Mouse (Mus musculus) adrenal gland, postnatal 36 days (tissue): ENCODE data around the gene Wbp2nl. TPM values are rescaled to one million over a fixed set of nuclear protein-coding genes. Genes with fewer than 3 reads are reported as not detected.

Source experiments
- DNase-seq, 2 experiments: peaks; one replicate each; pipeline ENCODE4 v3.0.0; 2021; ENCODE audit warnings: mixed read lengths in 1 of 2
- total RNA-seq, 2 experiments: library from RNA; stranded (reverse); gene quantifications; 2 replicates each; pipeline ENCODE4 v1.2.3; 2021

The Wbp2nl gene
- total RNA-seq, 2 experiments from 2014 or later, result not detected

GRCm38 (mm10) chr15:82319613-82320012 is 20.9 kb downstream of the Wbp2nl start:
- no peak for DNase-seq

GRCm38 (mm10) chr15:82322195-82322594 is 23.4 kb downstream of the Wbp2nl start:
- DNase-seq, result no peak

- no peak for DNase-seq
These were observed 26.6 kb downstream of the Wbp2nl start for GRCm38 (mm10) chr15:82325382-82325781.

- no peak for DNase-seq
These were observed 36.4 kb downstream of the Wbp2nl start for GRCm38 (mm10) chr15:82335194-82335593.

- DNase-seq, result no peak
These were observed 37.9 kb downstream of the Wbp2nl start for GRCm38 (mm10) chr15:82336629-82337028.

GRCm38 (mm10) chr15:82337875-82338274 is 39.1 kb downstream of the Wbp2nl start:
- DNase-seq, result no peak

GRCm38 (mm10) chr15:82338593-82339112 is 39.9 kb downstream of the Wbp2nl start, which contains the start of the genes Naga, Pheta2 and Smdt1:
TSS of gene Naga (minus strand) at chr15:82338925.
TSS of gene Pheta2 (plus strand) at chr15:82338942.
TSS of gene Smdt1 (plus strand) at chr15:82338959.
- DNase-seq, result peak; percentile 97 to 98

GRCm38 (mm10) chr15:82339150-82339549 is 40.4 kb downstream of the Wbp2nl start:
- no peak for DNase-seq

- no peak for DNase-seq
These were observed 41.0 kb downstream of the Wbp2nl start for GRCm38 (mm10) chr15:82339634-82340254.

GRCm38 (mm10) chr15:82340414-82341035 is 41.8 kb downstream of the Wbp2nl start:
- DNase-seq, result no peak

- DNase-seq, result peak; percentile 65 to 80
These were observed 42.3 kb downstream of the Wbp2nl start for GRCm38 (mm10) chr15:82341036-82341501.

GRCm38 (mm10) chr15:82341675-82342542 is 43.2 kb downstream of the Wbp2nl start:
- DNase-seq, result no peak

GRCm38 (mm10) chr15:82342543-82342935 is 43.8 kb downstream of the Wbp2nl start:
- no peak for DNase-seq

GRCm38 (mm10) chr15:82343368-82344287 is 44.9 kb downstream of the Wbp2nl start:
- no peak for DNase-seq

- DNase-seq, result no peak
These were observed 46.2 kb downstream of the Wbp2nl start for GRCm38 (mm10) chr15:82344971-82345370.

- DNase-seq, result peak; percentile 98
These were observed 47.2 kb downstream of the Wbp2nl start for GRCm38 (mm10) chr15:82345820-82346470.

GRCm38 (mm10) chr15:82346580-82347302 is 48.0 kb downstream of the Wbp2nl start:
- no peak for DNase-seq

- no peak for DNase-seq
These were observed 48.5 kb downstream of the Wbp2nl start for GRCm38 (mm10) chr15:82347303-82347676.

GRCm38 (mm10) chr15:82347852-82348251 is 49.1 kb downstream of the Wbp2nl start:
- no peak for DNase-seq
